Mouse (Mus musculus): ENCODE results near the gene Lrrfip1.

GRCm38 (mm10) chr1:91066599-91066998, 68.1 kb downstream of the Lrrfip1 start:
- TF ChIP-seq POLR2A (IDR thresholded peaks at IDR 0.05; ENCODE audit: borderline replicate concordance, extremely low read depth, low read depth, low read length) (no peak), CTCF (IDR thresholded peaks at IDR 0.05; ENCODE audit: insufficient read depth, low read length) (no peak)

Data from lung, adult 2 months (tissue).